Mouse (Mus musculus) lung, postnatal 14 days (tissue): ENCODE results near the gene Olfr601.
"Not testable (repeated sequence)": the region's sequence is repeated elsewhere in the genome, so short reads cannot be mapped to it uniquely, and the experiment has no call there.

Experiments used
- DNase-seq: peaks from one replicate; pipeline ENCODE4 v3.0.0; 2021

Gene Olfr601

GRCm38 (mm10) chr7:103362555-103362954 lies at the start of gene Olfr601:
Olfr601 (minus strand) TSS chr7:103362655.
- no peak for DNase-seq

GRCm38 (mm10) chr7:103406521-103407055 lies 44.1 kb upstream of the Olfr601 start:
- not testable (repeated sequence) for DNase-seq

DNA sequence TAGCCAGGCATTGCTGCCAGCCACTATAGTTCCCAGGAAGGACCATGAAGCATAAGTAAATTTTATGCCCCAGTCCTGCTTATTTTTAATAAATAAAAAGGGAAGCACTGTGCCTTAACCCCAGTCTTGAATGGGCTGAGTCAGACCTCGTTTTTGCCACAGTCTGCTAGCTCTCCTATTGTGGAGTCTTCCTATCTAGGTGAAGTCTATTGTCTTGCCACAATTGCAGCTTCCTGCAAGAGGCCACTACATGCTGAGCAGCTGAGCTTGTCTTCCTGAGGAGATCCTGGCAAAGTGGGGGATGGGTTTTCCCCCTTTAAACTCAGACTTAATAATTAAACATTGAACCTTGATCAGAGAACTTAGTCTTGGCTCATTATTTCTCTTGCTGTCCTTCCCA lies 36.5 kb upstream of the Olfr601 start:
- no peak for DNase-seq

- DNase-seq, result no peak
Measured at GRCm38 (mm10) chr7:103397758-103398157, 35.3 kb upstream of the Olfr601 start.

DNA sequence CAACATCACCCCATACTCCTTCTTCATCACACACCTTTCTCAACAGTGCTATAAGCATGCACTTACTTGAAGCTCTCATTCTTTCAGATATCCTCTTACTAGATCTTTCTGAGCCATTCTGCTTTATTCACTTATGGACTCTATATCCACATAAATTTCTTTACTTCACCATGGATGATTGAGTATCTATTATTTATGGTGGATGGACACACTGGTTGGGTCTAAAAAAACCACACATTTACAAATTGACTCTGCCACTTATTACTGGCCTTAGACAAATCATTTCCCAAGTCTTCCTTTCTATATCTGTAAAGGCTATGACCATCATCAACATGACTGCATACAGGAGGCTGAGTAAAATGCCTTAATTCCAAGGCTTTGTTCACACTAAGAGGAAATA lies 23.6 kb upstream of the Olfr601 start, which contains the start of gene Olfr603:
Gene Olfr603 (minus strand): TSS at position 101 of the 400 bp plus-strand sequence.
- no peak for DNase-seq

- DNase-seq, result no peak
Measured at GRCm38 (mm10) chr7:103349569-103349968, 12.9 kb downstream of the Olfr601 start, which contains the start of gene Olfr600. Olfr600 (minus strand) TSS chr7:103349669.

DNA sequence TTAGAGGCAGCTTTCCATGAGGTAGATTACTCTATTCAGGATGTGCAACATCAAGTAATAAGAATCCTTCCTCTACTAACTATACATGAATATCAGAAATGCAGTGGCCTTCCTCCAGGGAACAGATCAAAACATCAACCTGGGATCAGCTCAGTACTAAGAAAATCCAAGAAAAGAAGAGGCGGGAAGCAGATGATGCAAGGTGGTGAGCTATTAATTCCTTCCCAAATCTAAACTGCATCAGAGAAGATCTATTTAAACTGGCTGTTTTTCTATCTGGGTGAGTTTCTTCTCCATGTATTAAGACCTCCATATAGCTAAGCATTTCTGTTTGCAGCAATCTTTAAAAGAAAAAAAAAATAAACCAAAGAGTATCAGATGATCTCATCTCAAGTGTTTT lies 26.8 kb downstream of the Olfr601 start, which contains the start of gene Olfr599:
Gene Olfr599 (plus strand): TSS at position 301 of the 400 bp plus-strand sequence.
- no peak for DNase-seq

- DNase-seq, result no peak
Measured at GRCm38 (mm10) chr7:103323268-103323667, 39.2 kb downstream of the Olfr601 start, which contains the start of gene Olfr598. Olfr598 (plus strand) TSS chr7:103323568.

GRCm38 (mm10) chr7:103316015-103316414 lies 46.4 kb downstream of the Olfr601 start, which contains the start of gene Olfr597:
Olfr597 (plus strand) TSS chr7:103316315.
- not testable (repeated sequence) for DNase-seq
